Mouse (Mus musculus) forebrain, embryonic 10.5 days (tissue): Measurements from ENCODE around the gene Olfr821. TPM values are rescaled to one million over a fixed set of nuclear protein-coding genes. Genes with fewer than 3 reads are reported as not detected.
"Not testable (repeated sequence)": the region's sequence is repeated elsewhere in the genome, so short reads cannot be mapped to it uniquely, and the experiment has no call there.

Source experiments
- DNase-seq: peaks from one replicate; pipeline ENCODE4 v3.0.0-alpha.2; 2017; ENCODE audit warnings: low spot score; ENCODE audit errors: extremely low spot score
- H3K27ac ChIP-seq: fragments of 300-500 bp; sonication (generic); 2 replicates; pipeline ENCODE4 v1.5.1; 2016; ENCODE audit warnings: mild to moderate bottlenecking
- H3K27me3 ChIP-seq: fragments of 300-500 bp; sonication (generic); 2 replicates; pipeline ENCODE4 v1.6.1; 2016; ENCODE audit warnings: mild to moderate bottlenecking; ENCODE audit not compliant: poor library complexity, severe bottlenecking
- H3K36me3 ChIP-seq: fragments of 300-500 bp; sonication (generic); replicated peaks from 2 replicates; pipeline ENCODE4 v1.6.1; 2016; ENCODE audit warnings: mild to moderate bottlenecking, moderate library complexity
- H3K4me1 ChIP-seq: fragments of 300-500 bp; sonication (generic); 2 replicates; pipeline ENCODE4 v1.6.1; 2016
- H3K4me3 ChIP-seq: fragments of 300-500 bp; sonication (generic); 2 replicates; pipeline ENCODE4 v1.5.1; 2016; ENCODE audit warnings: mild to moderate bottlenecking, moderate library complexity
- H3K9me3 ChIP-seq: fragments of 300-500 bp; sonication (generic); 2 replicates; pipeline ENCODE4 v1.6.1; 2016; ENCODE audit warnings: mild to moderate bottlenecking, moderate library complexity
- WGBS: fragments of 180-500 bp; shearing (Covaris S2); methylation state at CpG from one replicate; pipeline ENCODE4 v1.1.7; 2016; 5-methylcytosine and 5-hydroxymethylcytosine counted together
- polyA plus RNA-seq: library from polyadenylated mRNA; unstranded; fragments of >200 nt; fragmentation: Nextera tagmentation; extraction: Ambion mirVana; gene quantifications from 2 replicates; pipeline ENCODE4 v1.2.1, GENCODE M21; 2016

Olfr821 gene
- not detected in 2 replicates for polyA plus RNA-seq

DNA sequence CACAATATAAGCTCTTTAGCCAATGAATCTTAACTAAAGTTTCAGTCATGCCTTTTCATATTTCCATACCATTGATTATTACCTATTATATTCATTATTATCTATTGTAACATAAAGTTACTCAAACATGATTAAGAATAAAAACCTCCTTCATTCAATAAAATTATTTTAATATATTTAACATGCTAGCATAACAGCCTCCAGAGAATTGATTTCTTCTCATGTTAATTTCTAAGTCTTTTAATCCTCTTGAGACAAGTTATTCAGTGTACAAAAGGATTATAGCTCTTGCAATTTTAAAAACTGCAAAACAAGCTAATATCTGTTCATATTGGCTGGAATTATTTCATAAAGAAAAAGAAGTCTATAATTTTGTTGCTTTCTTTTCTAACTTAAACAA is at the start of gene Olfr821:
TSS of gene Olfr821 (plus strand) at position 301 of the 400 bp plus-strand sequence.
- no peak for DNase-seq
- Histone ChIP-seq H3K27ac (no peak within 1 kb of the TSS), H3K27me3 (no peaks in the 10 kb centered on the region), H3K4me3 (no peak within 1 kb of the TSS), H3K4me1 (no peaks in the 10 kb centered on the region), H3K9me3 (no peaks in the 10 kb centered on the region), H3K36me3 (no peaks in the 10 kb centered on the region)

DNA sequence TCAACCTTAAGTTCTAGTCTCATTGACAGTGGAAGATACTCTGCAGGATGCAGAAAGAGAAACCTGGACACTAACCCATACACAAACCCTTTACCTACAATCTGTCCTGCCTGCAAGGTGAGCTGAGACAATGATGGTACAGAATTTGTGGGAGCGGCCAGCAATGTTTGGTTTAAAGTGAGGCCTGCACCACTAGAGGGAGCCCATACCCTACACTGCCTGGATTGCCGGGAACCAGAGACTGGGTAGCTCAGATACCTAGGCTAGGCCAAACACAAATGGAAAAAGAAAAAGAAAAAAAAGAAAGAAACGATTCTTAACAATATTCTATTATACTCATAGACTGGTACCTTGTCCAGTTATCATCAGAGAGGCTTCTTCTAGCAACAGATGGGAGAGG is 48.3 kb upstream of the Olfr821 start:
- H3K27me3 ChIP-seq, H3K27ac ChIP-seq, H3K9me3 ChIP-seq, H3K4me3 ChIP-seq, H3K36me3 ChIP-seq, H3K4me1 ChIP-seq, DNase-seq: not testable (repeated sequence)
- no CpG with 5 or more reads among the region's 3 CpGs for WGBS

DNA sequence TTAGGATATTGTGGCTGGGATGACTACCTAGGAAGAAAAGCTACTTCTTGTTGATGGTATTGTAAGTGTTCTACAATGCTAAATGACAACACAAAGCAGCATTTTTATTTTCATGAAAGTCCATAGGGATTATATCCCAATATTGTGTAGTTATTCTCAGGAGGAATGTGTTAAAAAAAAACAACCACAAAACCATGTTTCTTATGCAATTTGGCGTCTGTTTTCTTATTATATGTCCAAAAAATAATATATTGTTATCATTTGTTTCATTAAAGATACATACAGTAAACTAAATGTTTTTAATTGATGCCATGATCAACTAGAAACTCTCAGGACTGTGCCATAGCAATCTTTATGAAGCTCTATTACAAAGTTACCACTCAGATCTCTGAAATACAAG is 45.2 kb upstream of the Olfr821 start, which contains the start of gene Gm10310:
TSS of gene Gm10310 (minus strand) at position 101 of the 400 bp plus-strand sequence.
- not testable (repeated sequence) for H3K36me3 ChIP-seq, H3K27me3 ChIP-seq, H3K27ac ChIP-seq, H3K4me3 ChIP-seq, H3K4me1 ChIP-seq, DNase-seq, H3K9me3 ChIP-seq
- WGBS, result no CpG with 5 or more reads among the region's 1 CpGs

DNA sequence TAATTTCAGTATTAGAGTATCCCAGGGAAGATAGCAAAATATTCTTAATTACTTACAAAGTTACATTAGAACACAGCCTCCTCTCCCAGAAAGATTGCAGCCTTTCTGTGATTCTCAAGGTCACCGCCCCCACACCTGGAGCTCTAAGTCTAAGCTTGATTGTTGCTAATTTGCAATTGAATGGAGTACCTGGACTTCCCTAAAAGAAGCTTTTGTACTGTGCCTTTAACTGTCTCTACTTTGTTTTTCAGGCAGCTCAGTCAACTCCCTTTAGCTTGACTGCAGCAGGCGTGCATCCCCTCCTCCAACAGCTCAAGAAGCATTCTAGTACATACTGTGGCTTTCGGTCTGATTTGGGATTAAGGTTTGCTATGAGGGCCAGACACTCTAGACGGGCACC is 26.0 kb upstream of the Olfr821 start:
- 85% methylated on average over 4 of the region's 4 CpGs for WGBS
- H3K4me1 ChIP-seq, H3K4me3 ChIP-seq, DNase-seq, H3K27ac ChIP-seq, H3K36me3 ChIP-seq, H3K27me3 ChIP-seq: not testable (repeated sequence)
- H3K9me3 ChIP-seq, result peaks cover 15% of the 10 kb centered on the region; the same call in 1 of the 2 replicates

GRCm38 (mm10) chr10:130005366-130005765 is 24.8 kb upstream of the Olfr821 start:
- not testable (repeated sequence) for DNase-seq, H3K27me3 ChIP-seq, H3K4me3 ChIP-seq, H3K4me1 ChIP-seq, H3K27ac ChIP-seq, H3K36me3 ChIP-seq
- 89% methylated on average over 4 of the region's 4 CpGs for WGBS
- peaks cover 15% of the 10 kb centered on the region; the same call in 1 of the 2 replicates for H3K9me3 ChIP-seq

DNA sequence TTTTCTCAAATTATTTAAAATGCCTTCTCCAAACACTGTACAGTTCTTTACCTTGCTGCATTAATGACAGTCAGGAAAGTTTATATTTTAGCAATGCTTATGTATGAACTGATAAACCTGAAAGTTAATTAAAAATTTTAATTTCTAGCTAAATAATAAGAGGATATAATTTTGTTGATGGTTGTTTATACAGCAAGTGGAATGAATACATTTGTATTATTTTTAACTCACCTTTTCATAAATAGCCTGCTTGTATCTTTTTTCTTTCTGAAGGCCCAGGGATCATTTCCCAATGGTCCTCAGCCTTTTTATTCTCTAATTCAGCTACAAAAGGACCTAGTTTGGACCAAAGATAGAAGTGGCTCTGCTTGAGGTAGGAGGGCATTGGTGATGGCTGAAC is 17.8 kb upstream of the Olfr821 start, which contains the start of gene Olfr820:
TSS of gene Olfr820 (plus strand) at position 301 of the 400 bp plus-strand sequence.
- DNase-seq, result no peak
- Histone ChIP-seq H3K27ac (no peak within 1 kb of the TSS), H3K9me3 (no peaks in the 10 kb centered on the region), H3K27me3 (no peaks in the 10 kb centered on the region), H3K4me3 (no peak within 1 kb of the TSS), H3K36me3 (no peaks in the 10 kb centered on the region), H3K4me1 (no peaks in the 10 kb centered on the region)

DNA sequence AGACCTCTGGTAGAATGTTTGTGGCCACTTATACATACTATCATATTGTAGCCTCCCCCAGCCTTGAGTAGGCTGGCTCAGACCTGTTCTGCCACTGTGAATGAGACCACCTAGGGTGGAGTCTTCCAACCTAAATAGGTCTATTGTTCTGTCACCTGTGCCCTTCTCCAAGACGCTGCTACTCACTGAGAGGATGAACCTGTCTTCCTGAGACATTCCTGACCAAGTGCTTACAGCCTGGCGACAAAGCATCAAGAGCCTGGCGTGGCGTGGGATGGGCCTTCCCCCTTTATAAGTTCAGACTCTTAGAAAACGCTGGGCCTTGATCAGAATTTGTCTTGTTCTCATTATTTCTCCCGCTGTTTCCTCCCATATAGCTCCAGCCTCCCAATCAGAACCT is 6.9 kb downstream of the Olfr821 start:
- Histone ChIP-seq H3K36me3 (no peaks in the 10 kb centered on the region), H3K4me3 (no peak overlapping the region), H3K27me3 (no peaks in the 10 kb centered on the region), H3K4me1 (no peaks in the 10 kb centered on the region), H3K27ac (no peak overlapping the region), H3K9me3 (no peaks in the 10 kb centered on the region)
- DNase-seq, result no peak
- 63% methylated on average over 6 of the region's 6 CpGs for WGBS

GRCm38 (mm10) chr10:130070910-130071309 is 40.8 kb downstream of the Olfr821 start, which contains the start of gene Olfr822:
TSS of gene Olfr822 (plus strand) at chr10:130071210.
- H3K36me3 ChIP-seq, result no peaks in the 10 kb centered on the region
- no peaks in the 10 kb centered on the region for H3K4me1 ChIP-seq
- no peak within 1 kb of the TSS for H3K4me3 ChIP-seq
- no peak for DNase-seq
- H3K27me3 ChIP-seq, result no peaks in the 10 kb centered on the region
- no peaks in the 10 kb centered on the region for H3K9me3 ChIP-seq
- H3K27ac ChIP-seq, result no peak within 1 kb of the TSS

Other genes starting within 250 kb of the Olfr821 start
- not detected in 2 replicates for gene Olfr810, start 235.4 kb upstream of the Olfr821 start, polyA plus RNA-seq
- gene Olfr811, start 226.0 kb upstream of the Olfr821 start, polyA plus RNA-seq, result not detected in 2 replicates
- gene Olfr812, start 184.3 kb upstream of the Olfr821 start, polyA plus RNA-seq, result not detected in 2 replicates
- gene Olfr813, start 175.0 kb upstream of the Olfr821 start, polyA plus RNA-seq, result not detected in 2 replicates
- not detected in 2 replicates for gene Olfr814, start 150.5 kb upstream of the Olfr821 start, polyA plus RNA-seq
- gene Olfr815, start 124.5 kb upstream of the Olfr821 start, polyA plus RNA-seq, result not detected in 2 replicates
- not detected in 2 replicates for gene Olfr816, start 114.8 kb upstream of the Olfr821 start, polyA plus RNA-seq
- not detected in 2 replicates for gene Olfr818, start 81.2 kb upstream of the Olfr821 start, polyA plus RNA-seq
- not detected in 2 replicates for gene Olfr819, start 63.1 kb upstream of the Olfr821 start, polyA plus RNA-seq
- not detected in 2 replicates for gene Olfr247, start 54.2 kb upstream of the Olfr821 start, polyA plus RNA-seq
- gene Gm10310, start 45.3 kb upstream of the Olfr821 start, polyA plus RNA-seq, result not detected in 2 replicates
- not detected in 2 replicates for gene Olfr820, start 17.7 kb upstream of the Olfr821 start, polyA plus RNA-seq
- not detected in 2 replicates for gene Olfr822, start 40.9 kb downstream of the Olfr821 start, polyA plus RNA-seq
- gene Olfr823, start 85.0 kb downstream of the Olfr821 start, polyA plus RNA-seq, result not detected in 2 replicates
- not detected in 2 replicates for gene Olfr824, start 99.7 kb downstream of the Olfr821 start, polyA plus RNA-seq
- not detected in 2 replicates for gene Olfr825, start 136.4 kb downstream of the Olfr821 start, polyA plus RNA-seq
- gene Olfr826, start 153.8 kb downstream of the Olfr821 start, polyA plus RNA-seq, result not detected in 2 replicates
- not detected in 2 replicates for gene Olfr827, start 184.1 kb downstream of the Olfr821 start, polyA plus RNA-seq
- 2.6 and 3.0 TPM in 2 replicates for gene Neurod4, start 249.9 kb downstream of the Olfr821 start, polyA plus RNA-seq